Comparison of ENCODE assay signal across 15 mouse cellular contexts in the genomic region with DNA sequence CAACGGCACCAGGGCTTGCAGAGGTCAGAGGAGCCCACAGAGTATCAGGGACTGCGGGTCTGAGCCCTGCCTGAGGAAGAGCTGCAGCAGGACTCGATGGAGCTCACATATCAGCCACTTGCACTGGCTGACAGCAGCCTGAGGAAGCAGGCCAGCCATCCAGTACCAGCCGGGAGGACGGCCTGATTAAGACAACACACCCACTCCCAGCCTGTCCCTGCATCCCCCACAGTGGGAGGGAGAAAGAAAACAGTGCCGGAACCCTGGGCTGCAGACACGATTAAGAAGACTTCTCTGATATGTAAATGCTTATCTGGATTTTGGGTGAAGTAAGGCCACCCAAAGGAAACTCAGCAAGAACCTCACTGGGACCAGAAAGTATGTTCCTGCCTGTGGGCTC. TPM values are rescaled to one million over a fixed set of nuclear protein-coding genes. Genes with fewer than 3 reads are reported as not detected.
DNase-seq lines count a peak whose midpoint lies in the region; ATAC-seq and TF ChIP-seq lines count a peak whose summit lies in the region.
"Had no signal": no experiment of that assay in that cellular context is flagged by ENCODE, and none has a peak within 500 bp of the region (broad histone marks: within the 10 kb centered on the region; RNA-seq: fewer than 3 reads in every experiment).

No protein-coding gene starts in this region.

- H3K27ac ChIP-seq in heart, embryonic 11.5 days (ENCODE audit: low read depth, low read length): no peak overlapping the region
- H3K27ac ChIP-seq in limb, embryonic 12.5 days: peak overlapping the region; percentile 74
- H3K27ac ChIP-seq: embryonic facial prominence, embryonic 10.5 days; liver, embryonic 13.5 days had no signal

- no peaks in the 10 kb centered on the region for H3K27me3 ChIP-seq in heart, embryonic 11.5 days (ENCODE audit: control insufficient read depth, insufficient read depth, low read length)
- no peaks in the 10 kb centered on the region for H3K27me3 ChIP-seq in E14TG2a.4 (ENCODE audit: insufficient read depth, low read length)
- H3K27me3 ChIP-seq in limb, embryonic 12.5 days: no peaks in the 10 kb centered on the region
- H3K27me3 ChIP-seq: liver, embryonic 13.5 days had no signal

- WGBS in heart, embryonic 11.5 days (ENCODE audit: insufficient replicate concordance): 28% methylated on average over 7 of the region's 7 CpGs
- WGBS in limb, embryonic 12.5 days: 52% methylated on average over 7 of the region's 7 CpGs

- no peak overlapping the region for H3K4me3 ChIP-seq in heart, embryonic 11.5 days (ENCODE audit: low read depth, low read length)
- H3K4me3 ChIP-seq in E14TG2a.4 (replicated peaks; ENCODE audit: low read length): peak overlapping the region; percentile 57
- H3K4me3 ChIP-seq in limb, embryonic 12.5 days (replicated peaks): no peak overlapping the region
- H3K4me3 ChIP-seq: embryonic facial prominence, embryonic 10.5 days; liver, embryonic 13.5 days had no signal

- peaks cover 14% of the 10 kb centered on the region; the same call in 1 of the 2 replicates for H3K4me1 ChIP-seq in heart, embryonic 11.5 days (ENCODE audit: control insufficient read depth, insufficient read depth, low read length)
- H3K4me1 ChIP-seq in E14TG2a.4 (replicated peaks; ENCODE audit: low read depth, low read length): peaks cover 61% of the 10 kb centered on the region
- peaks cover 52% of the 10 kb centered on the region for H3K4me1 ChIP-seq in limb, embryonic 12.5 days (replicated peaks)

- no peak for DNase-seq in heart, adult 8-10 months (ENCODE audit: low spot score)
- peak; percentile 43 to 67 for DNase-seq in left cerebral cortex, adult 18-20 months (ENCODE audit: low spot score in 2 of 2)
- no peak for DNase-seq in left cerebral cortex, adult 11 months (ENCODE audit: low spot score)
- no peak for DNase-seq in thymus, postnatal 4 days
- no peak for DNase-seq in B cell, adult 2 months
- DNase-seq: adrenal gland, postnatal 14 days; heart, postnatal 36 days; liver, embryonic 13.5 days; lung, postnatal 10 days; thymus, postnatal 36 days had no signal

- H3K9ac ChIP-seq in heart, embryonic 11.5 days (ENCODE audit: low read depth, low read length): peak overlapping the region; percentile 6; the same call in 1 of the 2 replicates
- H3K9ac ChIP-seq in limb, embryonic 12.5 days (replicated peaks): peak overlapping the region; percentile 23; the same call in 1 of the 2 replicates
- H3K9ac ChIP-seq: liver, embryonic 13.5 days had no signal

- TF ChIP-seq CTCF in E14TG2a.4 (conservative IDR thresholded peaks at IDR 0.05; ENCODE audit: low read length): no peak

- no peaks in the 10 kb centered on the region; the same call in 1 of the 2 replicates for H3K9me3 ChIP-seq in heart, embryonic 11.5 days (replicated peaks; ENCODE audit: control insufficient read depth, low read length)
- no peaks in the 10 kb centered on the region for H3K9me3 ChIP-seq in E14TG2a.4 (ENCODE audit: low read length)
- no peaks in the 10 kb centered on the region for H3K9me3 ChIP-seq in limb, embryonic 12.5 days
- H3K9me3 ChIP-seq: embryonic facial prominence, embryonic 10.5 days; liver, embryonic 13.5 days had no signal

- H3K4me2 ChIP-seq in heart, embryonic 11.5 days: no peak overlapping the region
- H3K4me2 ChIP-seq in limb, embryonic 12.5 days: no peak overlapping the region
- H3K4me2 ChIP-seq: liver, embryonic 13.5 days had no signal

- H3K36me3 ChIP-seq in heart, embryonic 11.5 days (ENCODE audit: control insufficient read depth, insufficient read depth, low read length): peaks cover 24% of the 10 kb centered on the region
- H3K36me3 ChIP-seq in E14TG2a.4 (ENCODE audit: insufficient read depth, low read length): peaks cover 64% of the 10 kb centered on the region
- H3K36me3 ChIP-seq in limb, embryonic 12.5 days: peaks cover 76% of the 10 kb centered on the region

- ATAC-seq in heart, embryonic 11.5 days (replicated peaks; ENCODE audit: insufficient number of reproducible peaks, low FRiP score, low TSS enrichment): no peak
- no peak for ATAC-seq in limb, embryonic 12.5 days (ENCODE audit: insufficient number of reproducible peaks, insufficient read depth, low FRiP score, low TSS enrichment, low read depth)

RNA-seq across cellular contexts. Expression of a gene that starts 4.4 kb away (rescaled TPM):
- 6.7 and 8.4 TPM in 2 replicates for polyA plus RNA-seq in heart, embryonic 11.5 days (2014; fragmentation: Nextera tagmentation; extraction: Ambion mirVana)
- 10 to 100 TPM; 25.8 to 30.2 (median 27.8) TPM for total RNA-seq in heart, adult 8-10 months (2022)
- total RNA-seq in left cerebral cortex, adult 18-20 months (2021): 10 to 100 TPM; 38.8 to 46.6 TPM
- polyA plus RNA-seq in limb, embryonic 12.5 days (2016; fragmentation: Nextera tagmentation; extraction: Ambion mirVana): 30.7 and 31.0 TPM in 2 replicates

RNA-seq across cellular contexts. Expression of a gene that starts 32.3 kb away (rescaled TPM):
- polyA plus RNA-seq in heart, embryonic 11.5 days (2014; fragmentation: Nextera tagmentation; extraction: Ambion mirVana): 0.15 and 0.26 TPM in 2 replicates
- 1 to 10 TPM; 3.7 to 9.2 (median 4.8) TPM for total RNA-seq in heart, adult 8-10 months (2022)
- under 1 TPM; 0.60 to 0.70 TPM for total RNA-seq in left cerebral cortex, adult 18-20 months (2021)
- polyA plus RNA-seq in limb, embryonic 12.5 days (2016; fragmentation: Nextera tagmentation; extraction: Ambion mirVana): 0.20 and 0.45 TPM in 2 replicates
- total RNA-seq: neutrophil, adult 5-6 weeks had no signal
- polyA plus RNA-seq: embryonic facial prominence, embryonic 10.5 days had no signal

Comparison
In these comparisons a context has a peak if more than half of its experiments do, and no peak if none do; other contexts are left out.
1. DNase-seq: peak in left cerebral cortex, adult 18-20 months (2 of 2); none in heart, adult 8-10 months (single experiment), left cerebral cortex, adult 11 months (single experiment), thymus, postnatal 4 days (single experiment) and B cell, adult 2 months (0 of 2).